Mouse (Mus musculus) stomach, postnatal 0 days (tissue): ENCODE data around the gene Mrps35. TPM values are rescaled to one million over a fixed set of nuclear protein-coding genes. Genes with fewer than 3 reads are reported as not detected.

Source experiments
- ATAC-seq: fragments of 200-750 bp; cut with Nextera tagmentation; 2 replicates; pipeline ENCODE4 v1.8.0; 2017; ENCODE audit not compliant: low FRiP score, low TSS enrichment
- DNase-seq: peaks from one replicate; pipeline ENCODE4 v3.0.0-alpha.2; 2016; ENCODE audit warnings: low spot score
- H3K27ac ChIP-seq: fragments of 300-500 bp; sonication (generic); replicated peaks from 2 replicates; pipeline ENCODE4 v1.5.1; 2014; ENCODE audit warnings: mild to moderate bottlenecking, control low read depth
- H3K27me3 ChIP-seq: fragments of 300-500 bp; sonication (generic); 2 replicates; pipeline ENCODE4 v1.6.1; 2014; ENCODE audit warnings: low read length; ENCODE audit not compliant: control insufficient read depth, insufficient read depth
- H3K36me3 ChIP-seq: fragments of 300-500 bp; sonication (generic); 2 replicates; pipeline ENCODE4 v1.6.1; 2014; ENCODE audit warnings: low read length, mixed read lengths; ENCODE audit not compliant: control insufficient read depth, insufficient read depth
- H3K4me1 ChIP-seq: fragments of 300-500 bp; sonication (generic); replicated peaks from 2 replicates; pipeline ENCODE4 v1.6.1; 2014; ENCODE audit warnings: antibody characterized with exemption; ENCODE audit not compliant: control insufficient read depth, insufficient read depth
- H3K4me2 ChIP-seq: fragments of 300-500 bp; sonication (generic); replicated peaks from 2 replicates; pipeline ENCODE4 v1.6.1; 2014; ENCODE audit warnings: low read depth, mild to moderate bottlenecking, control low read depth, moderate library complexity
- H3K4me3 ChIP-seq: fragments of 300-500 bp; sonication (generic); 2 replicates; pipeline ENCODE4 v1.5.1; 2014; ENCODE audit warnings: low read depth, low read length, control low read depth
- H3K9ac ChIP-seq: fragments of 300-500 bp; sonication (generic); 2 replicates; pipeline ENCODE4 v1.6.1; 2014; ENCODE audit warnings: mild to moderate bottlenecking, low read length, control low read depth, mixed read lengths
- H3K9me3 ChIP-seq: fragments of 300-500 bp; sonication (generic); 2 replicates; pipeline ENCODE4 v1.6.1; 2016; ENCODE audit warnings: low read length; ENCODE audit not compliant: control insufficient read depth
- CTCF ChIP-seq: IDR thresholded peaks from 2 replicates; pipeline ENCODE4 v1.5.1; 2016; ENCODE audit warnings: antibody characterized with exemption, low read depth, mild to moderate bottlenecking, moderate library complexity
- EP300 ChIP-seq: optimal IDR thresholded peaks from 2 replicates; pipeline ENCODE3; 2016; ENCODE audit warnings: antibody characterized with exemption
- WGBS: fragments of 180-500 bp; shearing (Covaris S2); extraction: QIAGEN DNeasy Blood & Tissue Kit; methylation state at CpG from one replicate; pipeline ENCODE4 v1.1.7; 2014; 5-methylcytosine and 5-hydroxymethylcytosine counted together
- polyA plus RNA-seq: library from polyadenylated mRNA; unstranded; fragments of >200 nt; fragmentation: Nextera tagmentation; extraction: Ambion mirVana; gene quantifications from 2 replicates; pipeline ENCODE4 v1.2.1, GENCODE M21; 2015

Mrps35 gene
- polyA plus RNA-seq, 1 experiment from 2014 or later, result 101 TPM

GRCm38 (mm10) chr6:147064226-147064943 is 21.8 kb downstream of the Mrps35 start:
- no peak overlapping the region for H3K4me3 ChIP-seq
- H3K4me2 ChIP-seq, result no peak overlapping the region
- H3K27ac ChIP-seq, result no peak overlapping the region
- no peak for ATAC-seq
- H3K9me3 ChIP-seq, result no peaks in the 10 kb centered on the region
- WGBS, result 87% methylated on average over 10 of the region's 10 CpGs
- peaks cover 7% of the 10 kb centered on the region for H3K36me3 ChIP-seq
- no peaks in the 10 kb centered on the region for H3K4me1 ChIP-seq
- no peaks in the 10 kb centered on the region for H3K27me3 ChIP-seq
- TF ChIP-seq EP300 (no peak), CTCF (no peak)
- no peak for DNase-seq
- H3K9ac ChIP-seq, result no peak overlapping the region

- H3K36me3 ChIP-seq, result peaks cover 7% of the 10 kb centered on the region
- H3K27me3 ChIP-seq, result no peaks in the 10 kb centered on the region
- no peaks in the 10 kb centered on the region for H3K4me1 ChIP-seq
- no peak for DNase-seq
- no peak overlapping the region for H3K27ac ChIP-seq
- ATAC-seq, result no peak
- H3K4me3 ChIP-seq, result no peak overlapping the region
- WGBS, result 91% methylated on average over 6 of the region's 6 CpGs
- H3K9me3 ChIP-seq, result no peaks in the 10 kb centered on the region
- no peak overlapping the region for H3K9ac ChIP-seq
- no peak overlapping the region for H3K4me2 ChIP-seq
- TF ChIP-seq EP300 (no peak), CTCF (no peak)
Measured at GRCm38 (mm10) chr6:147064944-147065261, 22.3 kb downstream of the Mrps35 start.

GRCm38 (mm10) chr6:147075808-147076387 is 33.3 kb downstream of the Mrps35 start:
- Histone ChIP-seq H3K27ac (peak overlapping the region; percentile 78), H3K4me1 (no peaks in the 10 kb centered on the region), H3K4me3 (no peak overlapping the region), H3K9me3 (no peaks in the 10 kb centered on the region), H3K4me2 (no peak overlapping the region), H3K36me3 (no peaks in the 10 kb centered on the region), H3K9ac (no peak overlapping the region), H3K27me3 (no peaks in the 10 kb centered on the region)
- TF ChIP-seq CTCF (peak; percentile 27; the same call in 1 of the 2 replicates), EP300 (no peak)
- ATAC-seq (peak; percentile 80; the same call in 1 of the 2 replicates), DNase-seq (no peak)
- WGBS, result 21% methylated on average over 5 of the region's 5 CpGs

- DNase-seq (no peak), ATAC-seq (no peak)
- Histone ChIP-seq H3K4me3 (no peak overlapping the region), H3K27ac (no peak overlapping the region), H3K9me3 (no peaks in the 10 kb centered on the region), H3K4me1 (no peaks in the 10 kb centered on the region), H3K27me3 (no peaks in the 10 kb centered on the region), H3K4me2 (no peak overlapping the region), H3K36me3 (no peaks in the 10 kb centered on the region), H3K9ac (no peak overlapping the region)
- 80% methylated on average over 8 of the region's 8 CpGs for WGBS
- no peak for TF ChIP-seq CTCF
- no peak for TF ChIP-seq EP300
Measured at GRCm38 (mm10) chr6:147076878-147077277, 34.3 kb downstream of the Mrps35 start.

GRCm38 (mm10) chr6:147079919-147080318 is 37.4 kb downstream of the Mrps35 start:
- no peak for TF ChIP-seq CTCF
- no peak for TF ChIP-seq EP300
- ATAC-seq, result no peak

GRCm38 (mm10) chr6:147085398-147086040 is 43.0 kb downstream of the Mrps35 start:
- no peaks in the 10 kb centered on the region for H3K27me3 ChIP-seq
- no peak overlapping the region for H3K4me2 ChIP-seq
- DNase-seq (no peak), ATAC-seq (no peak)
- no peaks in the 10 kb centered on the region for H3K4me1 ChIP-seq
- H3K9me3 ChIP-seq, result no peaks in the 10 kb centered on the region
- no peak for TF ChIP-seq CTCF
- no peak for TF ChIP-seq EP300
- no peak overlapping the region for H3K4me3 ChIP-seq
- WGBS, result 64% methylated on average over 7 of the region's 7 CpGs
- H3K27ac ChIP-seq, result no peak overlapping the region
- H3K9ac ChIP-seq, result no peak overlapping the region
- no peaks in the 10 kb centered on the region for H3K36me3 ChIP-seq

More at GRCm38 (mm10) chr6:147079919-147080318, 37.4 kb downstream of the Mrps35 start:
- H3K27ac ChIP-seq, result no peak overlapping the region
- no peak overlapping the region for H3K9ac ChIP-seq
- H3K4me2 ChIP-seq, result no peak overlapping the region
- no peaks in the 10 kb centered on the region for H3K27me3 ChIP-seq
- WGBS, result 90% methylated on average over 10 of the region's 10 CpGs
- no peaks in the 10 kb centered on the region for H3K4me1 ChIP-seq
- no peaks in the 10 kb centered on the region for H3K36me3 ChIP-seq
- H3K9me3 ChIP-seq, result no peaks in the 10 kb centered on the region
- H3K4me3 ChIP-seq, result no peak overlapping the region
- no peak for DNase-seq
